Mouse (Mus musculus): ENCODE measurements at regions not wholly inside any gene's neighbourhood (a gene's known extent, or its start where the extent isn't known, plus 50 kb on each side); places are given as distances from the start of the nearest gene placed in this dataset.

DNA sequence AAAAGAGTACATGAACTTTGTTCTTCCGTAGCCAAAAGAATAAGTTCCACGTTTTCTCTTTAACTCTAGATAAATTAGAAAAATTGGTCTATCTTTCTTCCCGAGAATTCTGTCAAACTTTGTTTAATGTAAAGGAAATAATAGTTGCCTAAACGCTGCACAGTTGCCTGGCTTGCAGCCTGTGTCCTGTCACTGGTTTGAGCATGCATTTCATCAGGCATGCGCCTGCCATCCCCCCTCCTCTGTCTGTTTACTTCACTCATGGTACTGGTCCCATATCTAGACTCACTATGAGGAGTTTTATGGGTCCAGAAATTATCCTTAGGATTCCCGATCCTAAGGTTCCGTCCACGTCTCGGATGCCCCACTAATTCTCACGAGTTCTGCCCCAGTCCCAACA, 520.5 kb upstream of the Mpdz start:
- TF ChIP-seq MYOG (IDR thresholded peaks at IDR 0.05; ENCODE audit: control insufficient read depth, extremely low read depth, insufficient read length) (no peak), CEBPB (IDR thresholded peaks at IDR 0.05; ENCODE audit: low read depth) (no peak), CTCF (IDR thresholded peaks at IDR 0.05; ENCODE audit: control insufficient read depth, insufficient read depth, insufficient read length) (no peak), FOSL1 (IDR thresholded peaks at IDR 0.05; ENCODE audit: insufficient read depth, low read length, poor library complexity, severe bottlenecking) (no peak), MYOD1 (IDR thresholded peaks at IDR 0.05; ENCODE audit: control insufficient read depth, insufficient read length, low read depth) (no peak), USF1 (IDR thresholded peaks at IDR 0.05; ENCODE audit: low read depth) (no peak), MAX (IDR thresholded peaks at IDR 0.05) (no peak)
- Histone ChIP-seq H3K36me3 (ENCODE audit: control insufficient read depth, insufficient read depth) (no peaks in the 10 kb centered on the region), H3K27me3 (ENCODE audit: control insufficient read depth, insufficient read depth, insufficient read length) (no peaks in the 10 kb centered on the region)

DNA sequence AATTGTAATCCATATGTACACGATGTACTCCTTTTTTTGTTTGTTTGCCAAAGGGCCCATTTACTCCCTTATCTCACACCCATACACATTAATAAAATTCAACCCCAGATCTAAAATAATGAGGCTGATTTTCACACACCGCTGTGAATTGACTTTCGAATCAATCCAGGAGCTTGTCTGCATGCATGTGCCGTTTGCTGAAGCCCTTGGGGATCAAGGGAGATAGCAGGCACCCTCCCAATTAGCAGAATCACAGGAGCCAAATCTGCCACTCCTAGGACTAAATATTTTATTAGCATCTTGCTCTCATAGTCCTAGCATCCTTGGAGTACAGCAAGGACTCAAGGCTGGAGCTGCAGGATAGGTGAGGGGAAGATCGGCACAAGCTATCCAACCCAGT, 520.0 kb upstream of the Mpdz start:
- TF ChIP-seq MYOG (IDR thresholded peaks at IDR 0.05; ENCODE audit: control insufficient read depth, extremely low read depth, insufficient read length) (no peak), MAX (IDR thresholded peaks at IDR 0.05) (no peak), FOSL1 (IDR thresholded peaks at IDR 0.05; ENCODE audit: insufficient read depth, low read length, poor library complexity, severe bottlenecking) (no peak), MYOD1 (IDR thresholded peaks at IDR 0.05; ENCODE audit: control insufficient read depth, insufficient read length, low read depth) (no peak), CEBPB (IDR thresholded peaks at IDR 0.05; ENCODE audit: low read depth) (no peak), CTCF (IDR thresholded peaks at IDR 0.05; ENCODE audit: control insufficient read depth, insufficient read depth, insufficient read length) (no peak), USF1 (IDR thresholded peaks at IDR 0.05; ENCODE audit: low read depth) (no peak)
- Histone ChIP-seq H3ac (ENCODE audit: control insufficient read depth, insufficient read length, low read depth) (no peak overlapping the region), H3K36me3 (ENCODE audit: control insufficient read depth, insufficient read depth) (no peaks in the 10 kb centered on the region), H3K4me3 (ENCODE audit: insufficient read depth, poor library complexity, severe bottlenecking) (no peak overlapping the region), H3K79me3 (ENCODE audit: low read depth) (no peaks in the 10 kb centered on the region), H3K27me3 (ENCODE audit: control insufficient read depth, insufficient read depth, insufficient read length) (no peaks in the 10 kb centered on the region), H3K79me2 (ENCODE audit: control insufficient read depth, insufficient read depth) (no peaks in the 10 kb centered on the region)

More for the DNA sequence above, 520.5 kb upstream of the Mpdz start:
- H3K79me3 ChIP-seq (ENCODE audit: low read depth) = no peaks in the 10 kb centered on the region
- H3K4me3 ChIP-seq (ENCODE audit: insufficient read depth, poor library complexity, severe bottlenecking) = no peak overlapping the region
- no peaks in the 10 kb centered on the region for H3K79me2 ChIP-seq (ENCODE audit: control insufficient read depth, insufficient read depth)
- H3ac ChIP-seq (ENCODE audit: control insufficient read depth, insufficient read length, low read depth) = no peak overlapping the region

- H3K79me3 ChIP-seq (ENCODE audit: low read depth) = no peaks in the 10 kb centered on the region
- no peak overlapping the region for H3K4me3 ChIP-seq (ENCODE audit: insufficient read depth, poor library complexity, severe bottlenecking)
Measured at GRCm38 (mm10) chr4:81960552-81961534, 518.2 kb upstream of the Mpdz start.

DNA sequence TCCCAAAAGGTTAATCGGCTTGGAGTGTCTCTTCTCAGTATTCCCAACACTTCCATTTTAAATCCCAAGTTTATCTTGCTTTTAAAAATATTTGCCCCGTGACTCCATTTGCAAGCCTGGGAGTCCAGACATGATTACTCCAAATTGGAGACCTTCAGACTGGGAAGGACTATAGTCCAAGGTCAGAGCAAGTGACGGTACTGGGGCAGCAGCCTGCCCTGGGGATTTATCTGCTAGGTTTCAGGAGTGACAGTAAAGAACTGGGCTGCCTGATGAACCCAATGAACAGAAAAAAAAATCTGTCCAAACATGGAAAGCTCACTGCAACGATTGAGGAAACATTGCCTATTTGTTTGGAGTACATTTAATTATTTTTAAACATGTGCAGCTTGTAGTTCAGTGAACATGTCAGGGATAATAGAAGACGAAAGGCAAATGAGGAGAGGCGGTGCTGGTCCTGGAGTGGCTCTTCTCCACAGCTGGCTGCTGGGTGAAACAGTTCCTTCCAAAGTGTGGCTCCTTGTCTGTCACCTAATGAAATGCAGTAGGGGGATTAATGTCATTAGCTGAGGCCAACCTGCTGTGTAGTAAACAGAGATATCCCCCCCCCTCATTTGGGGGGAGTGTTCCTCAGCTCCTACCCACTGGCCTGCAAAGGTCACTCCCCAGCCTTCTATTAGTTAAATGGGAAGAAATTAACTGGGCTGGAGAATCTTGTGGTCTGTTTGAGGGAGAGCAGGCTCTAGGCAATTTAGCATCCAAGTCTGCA, 514.5 kb upstream of the Mpdz start:
- TF ChIP-seq USF1 (IDR thresholded peaks at IDR 0.05; ENCODE audit: low read depth) (no peak), MYOD1 (IDR thresholded peaks at IDR 0.05; ENCODE audit: control insufficient read depth, insufficient read length, low read depth) (no peak), MAX (IDR thresholded peaks at IDR 0.05) (no peak), FOSL1 (IDR thresholded peaks at IDR 0.05; ENCODE audit: insufficient read depth, low read length, poor library complexity, severe bottlenecking) (no peak), MYOG (IDR thresholded peaks at IDR 0.05; ENCODE audit: control insufficient read depth, extremely low read depth, insufficient read length) (no peak), CTCF (IDR thresholded peaks at IDR 0.05; ENCODE audit: control insufficient read depth, insufficient read depth, insufficient read length) (no peak), CEBPB (IDR thresholded peaks at IDR 0.05; ENCODE audit: low read depth) (no peak)
- Histone ChIP-seq H3K36me3 (ENCODE audit: control insufficient read depth, insufficient read depth) (no peaks in the 10 kb centered on the region), H3K79me2 (ENCODE audit: control insufficient read depth, insufficient read depth) (no peaks in the 10 kb centered on the region), H3ac (ENCODE audit: control insufficient read depth, insufficient read length, low read depth) (no peak overlapping the region), H3K79me3 (ENCODE audit: low read depth) (no peaks in the 10 kb centered on the region), H3K4me3 (ENCODE audit: insufficient read depth, poor library complexity, severe bottlenecking) (no peak overlapping the region), H3K27me3 (ENCODE audit: control insufficient read depth, insufficient read depth, insufficient read length) (no peaks in the 10 kb centered on the region)

More at GRCm38 (mm10) chr4:81960552-81961534, 518.2 kb upstream of the Mpdz start:
- H3K36me3 ChIP-seq (ENCODE audit: control insufficient read depth, insufficient read depth) = no peaks in the 10 kb centered on the region
- no peak for TF ChIP-seq MYOD1 (IDR thresholded peaks at IDR 0.05; ENCODE audit: control insufficient read depth, insufficient read length, low read depth)
- no peak for TF ChIP-seq FOSL1 (IDR thresholded peaks at IDR 0.05; ENCODE audit: insufficient read depth, low read length, poor library complexity, severe bottlenecking)
- TF ChIP-seq CTCF (IDR thresholded peaks at IDR 0.05; ENCODE audit: control insufficient read depth, insufficient read depth, insufficient read length) = no peak
- no peak for TF ChIP-seq CEBPB (IDR thresholded peaks at IDR 0.05; ENCODE audit: low read depth)
- TF ChIP-seq USF1 (IDR thresholded peaks at IDR 0.05; ENCODE audit: low read depth) = no peak
- no peak for TF ChIP-seq MYOG (IDR thresholded peaks at IDR 0.05; ENCODE audit: control insufficient read depth, extremely low read depth, insufficient read length)
- no peak for TF ChIP-seq MAX (IDR thresholded peaks at IDR 0.05)
- no peak overlapping the region for H3ac ChIP-seq (ENCODE audit: control insufficient read depth, insufficient read length, low read depth)
- no peaks in the 10 kb centered on the region for H3K79me2 ChIP-seq (ENCODE audit: control insufficient read depth, insufficient read depth)
- H3K27me3 ChIP-seq (ENCODE audit: control insufficient read depth, insufficient read depth, insufficient read length) = no peaks in the 10 kb centered on the region

- Histone ChIP-seq H3K79me2 (ENCODE audit: control insufficient read depth, insufficient read depth) (no peaks in the 10 kb centered on the region), H3K79me3 (ENCODE audit: low read depth) (no peaks in the 10 kb centered on the region), H3K36me3 (ENCODE audit: control insufficient read depth, insufficient read depth) (no peaks in the 10 kb centered on the region), H3K27me3 (ENCODE audit: control insufficient read depth, insufficient read depth, insufficient read length) (no peaks in the 10 kb centered on the region), H3K4me3 (ENCODE audit: insufficient read depth, poor library complexity, severe bottlenecking) (no peak overlapping the region), H3ac (ENCODE audit: control insufficient read depth, insufficient read length, low read depth) (no peak overlapping the region)
- TF ChIP-seq FOSL1 (IDR thresholded peaks at IDR 0.05; ENCODE audit: insufficient read depth, low read length, poor library complexity, severe bottlenecking) (no peak), CEBPB (IDR thresholded peaks at IDR 0.05; ENCODE audit: low read depth) (no peak), MYOG (IDR thresholded peaks at IDR 0.05; ENCODE audit: control insufficient read depth, extremely low read depth, insufficient read length) (no peak), USF1 (IDR thresholded peaks at IDR 0.05; ENCODE audit: low read depth) (no peak), MYOD1 (IDR thresholded peaks at IDR 0.05; ENCODE audit: control insufficient read depth, insufficient read length, low read depth) (no peak), MAX (IDR thresholded peaks at IDR 0.05) (no peak), CTCF (IDR thresholded peaks at IDR 0.05; ENCODE audit: control insufficient read depth, insufficient read depth, insufficient read length) (no peak)
Measured at GRCm38 (mm10) chr4:81953023-81953422, 510.4 kb upstream of the Mpdz start.
